Mouse (Mus musculus): ENCODE measurements around the gene Efcab12. TPM values are rescaled to one million over a fixed set of nuclear protein-coding genes. Genes with fewer than 3 reads are reported as not detected.
"Not testable (repeated sequence)": the region's sequence is repeated elsewhere in the genome, so short reads cannot be mapped to it uniquely, and the experiment has no call there.

Efcab12 gene
- total RNA-seq (2021) = under 1 TPM; 0.66 to 0.75 TPM
- 0.06 and 0.13 TPM in 2 replicates for polyA plus RNA-seq (2012; rRNA removed)
- long read RNA-seq = 0 reads

GRCm38 (mm10) chr6:115838161-115838597, at the start of gene Efcab12:
Gene Efcab12, minus strand, starts transcription at chr6:115838412.
- peak; percentile 83 for DNase-seq

- no peak for DNase-seq
These were observed 48.7 kb upstream of the Efcab12 start for GRCm38 (mm10) chr6:115886894-115887293.

GRCm38 (mm10) chr6:115884018-115884417, 45.8 kb upstream of the Efcab12 start:
- DNase-seq = peak; percentile 40

GRCm38 (mm10) chr6:115880751-115881150, 42.5 kb upstream of the Efcab12 start:
- peak; percentile 66 for DNase-seq

- DNase-seq = no peak
These were observed 41.5 kb upstream of the Efcab12 start for GRCm38 (mm10) chr6:115879736-115880135.

- no peak for DNase-seq
These were observed 40.5 kb upstream of the Efcab12 start for GRCm38 (mm10) chr6:115878694-115879093.

GRCm38 (mm10) chr6:115877239-115877638, 39.0 kb upstream of the Efcab12 start:
- no peak for DNase-seq

GRCm38 (mm10) chr6:115871318-115871717, 33.1 kb upstream of the Efcab12 start:
- DNase-seq = not testable (repeated sequence)

- not testable (repeated sequence) for DNase-seq
These were observed 28.9 kb upstream of the Efcab12 start for GRCm38 (mm10) chr6:115867157-115867556.

GRCm38 (mm10) chr6:115865246-115865645, 27.0 kb upstream of the Efcab12 start:
- no peak for DNase-seq

- DNase-seq = peak; percentile 52
These were observed 25.2 kb upstream of the Efcab12 start for GRCm38 (mm10) chr6:115863340-115863841.

- no peak for DNase-seq
These were observed 21.9 kb upstream of the Efcab12 start for GRCm38 (mm10) chr6:115860027-115860556.

GRCm38 (mm10) chr6:115859258-115859657, 21.0 kb upstream of the Efcab12 start:
- no peak for DNase-seq

GRCm38 (mm10) chr6:115856361-115856745, 18.1 kb upstream of the Efcab12 start:
- DNase-seq = no peak

- DNase-seq = no peak
These were observed 17.6 kb upstream of the Efcab12 start for GRCm38 (mm10) chr6:115855733-115856360.

- no peak for DNase-seq
These were observed 16.2 kb upstream of the Efcab12 start for GRCm38 (mm10) chr6:115854432-115854831.

- no peak for DNase-seq
These were observed 15.8 kb upstream of the Efcab12 start for GRCm38 (mm10) chr6:115853985-115854384.

- peak; percentile 99 for DNase-seq
These were observed 15.0 kb upstream of the Efcab12 start, which contains the start of the genes Mbd4 and Ift122 for GRCm38 (mm10) chr6:115853091-115853813. Gene Mbd4, minus strand, starts transcription at chr6:115853371. Gene Ift122, plus strand, starts transcription at chr6:115853470.

- no peak for DNase-seq
These were observed 14.4 kb upstream of the Efcab12 start for GRCm38 (mm10) chr6:115852446-115853090.

GRCm38 (mm10) chr6:115848598-115849304, 10.5 kb upstream of the Efcab12 start:
- no peak for DNase-seq

- DNase-seq = peak; percentile 45
These were observed 8.6 kb upstream of the Efcab12 start for GRCm38 (mm10) chr6:115846640-115847411.

Data from adrenal gland, adult 2 months (tissue).